Mouse (Mus musculus): ENCODE results near the gene Cyp1b1. TPM values are rescaled to one million over a fixed set of nuclear protein-coding genes. Genes with fewer than 3 reads are reported as not detected.

Gene Cyp1b1
- total RNA-seq, 2 experiments from 2014 or later, result 3.8 to 4.1 TPM

DNA sequence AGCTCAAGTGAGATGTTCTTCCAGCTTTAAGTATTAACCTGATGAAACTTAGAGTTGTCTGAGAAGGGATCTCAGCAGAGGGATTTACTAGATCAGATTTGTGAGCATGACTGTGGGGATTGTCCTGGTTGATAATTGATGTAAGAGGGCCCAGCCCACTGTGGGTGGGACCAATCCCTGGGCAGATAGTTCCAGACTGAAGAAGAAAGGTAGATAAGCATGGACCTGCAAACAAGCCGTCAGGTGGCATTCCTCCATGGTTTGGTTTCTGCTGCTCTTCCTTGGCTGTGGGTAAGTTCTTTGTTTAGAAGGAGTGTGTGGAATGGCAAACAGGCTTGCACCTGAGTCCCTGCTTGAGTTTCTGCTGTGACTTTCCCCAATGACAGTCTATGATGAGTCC is 61.7 kb downstream of the Cyp1b1 start:
- DNase-seq (ENCODE audit: low spot score in 2 of 2), result no peak

Other genes with a start within 250 kb of the Cyp1b1 start
- gene Rmdn2, start 103.2 kb downstream of the Cyp1b1 start, total RNA-seq (2021), result 10 to 100 TPM; 12.7 to 15.3 TPM
- gene Atl2, start 181.1 kb upstream of the Cyp1b1 start, total RNA-seq (2021), result 10 to 100 TPM; 64.3 to 66.0 TPM